Mouse (Mus musculus) heart, adult 2 months (tissue): Measurements from ENCODE around the gene Cenpm. TPM values are rescaled to one million over a fixed set of nuclear protein-coding genes. Genes with fewer than 3 reads are reported as not detected.

Experiments used
- DNase-seq, 2 experiments: peaks; one replicate each; pipeline ENCODE4 v3.0.0; 2021
- H3K27ac ChIP-seq: fragments of 200-600 bp; 2 replicates; pipeline ENCODE4 v1.8.1; 2022
- H3K27me3 ChIP-seq: fragments of 200-500 bp; 2 replicates; pipeline ENCODE4 v1.6.1; 2012; ENCODE audit warnings: mild to moderate bottlenecking, low read length, inconsistent platforms, mixed read lengths; ENCODE audit not compliant: control insufficient read depth, insufficient read depth
- H3K36me3 ChIP-seq: fragments of 200-500 bp; 2 replicates; pipeline ENCODE4 v1.6.1; 2012; ENCODE audit warnings: low read length, inconsistent platforms; ENCODE audit not compliant: control insufficient read depth, insufficient read depth
- H3K4me1 ChIP-seq: fragments of 200-500 bp; 2 replicates; pipeline ENCODE4 v1.6.1; 2011; ENCODE audit warnings: low read length; ENCODE audit not compliant: control insufficient read depth, insufficient read depth
- H3K4me3 ChIP-seq: fragments of 200-600 bp; 2 replicates; pipeline ENCODE4 v1.8.1; 2022
- H3K79me2 ChIP-seq: fragments of 200-500 bp; replicated peaks from 2 replicates; pipeline ENCODE4 v1.6.1; 2012; ENCODE audit warnings: mild to moderate bottlenecking, inconsistent platforms, low read length, moderate library complexity, mixed read lengths; ENCODE audit not compliant: control insufficient read depth, insufficient read depth
- H3K9ac ChIP-seq: fragments of 200-500 bp; 2 replicates; pipeline ENCODE4 v1.6.1; 2012; ENCODE audit warnings: low read depth, mild to moderate bottlenecking, control low read depth, inconsistent platforms, low read length, mixed read lengths
- CTCF ChIP-seq: fragments of 200-600 bp; IDR thresholded peaks from 2 replicates; pipeline ENCODE4 v1.8.1; 2022; ENCODE audit warnings: antibody characterized with exemption, mild to moderate bottlenecking, moderate library complexity
- EP300 ChIP-seq: fragments of 200-500 bp; IDR thresholded peaks from 2 replicates; pipeline ENCODE4 v1.6.1; 2011; ENCODE audit warnings: low read depth, low read length, control low read depth; ENCODE audit not compliant: insufficient read depth
- POLR2A ChIP-seq: fragments of 200-500 bp; IDR thresholded peaks from 2 replicates; pipeline ENCODE4 v1.6.1; 2011; ENCODE audit warnings: mild to moderate bottlenecking, low read depth, low read length, control low read depth; ENCODE audit not compliant: insufficient read depth
- WGBS: fragments of 180-500 bp; shearing (Covaris S2); methylation state at CpG from one replicate; pipeline ENCODE4 v1.1.7; 2018; 5-methylcytosine and 5-hydroxymethylcytosine counted together
- intact Hi-C: fragments of 180-260 bp; cut with DNase I; formaldehyde crosslinking; loops from one replicate; pipeline ENCODE4 v1.15.1; 2025
- polyA plus RNA-seq: library from polyadenylated mRNA; depleted of rRNA; stranded (reverse); fragments of >200 nt; gene quantifications from 2 replicates; pipeline ENCODE4 v1.2.3, GENCODE M21; 2012
- total RNA-seq, 2 experiments: library from RNA; stranded (reverse); gene quantifications; 2 replicates each; pipeline ENCODE4 v1.2.3; 2021

The Cenpm gene
- total and polyA plus RNA-seq, 3 experiments, result 0.39 to 1.7 (median 0.42) TPM

GRCm38 (mm10) chr15:82206365-82207104 is 38.0 kb downstream of the Cenpm start:
- DNase-seq, result peak; percentile 85 to 86
- no peaks in the 10 kb centered on the region for H3K79me2 ChIP-seq
- H3K36me3 ChIP-seq, result no peaks in the 10 kb centered on the region
- no peaks in the 10 kb centered on the region; the same call in 1 of the 2 replicates for H3K27me3 ChIP-seq
- TF ChIP-seq CTCF (no peak), EP300 (0 out of 2 replicates have a peak, but pooled peaks have one; percentile 18)
- no peak overlapping the region for H3K4me3 ChIP-seq
- no peak overlapping the region for H3K9ac ChIP-seq
- intact Hi-C loops, result no loop called here
- H3K27ac ChIP-seq, result no peak overlapping the region
- peaks cover 7% of the 10 kb centered on the region for H3K4me1 ChIP-seq
- WGBS, result 30% methylated on average over 9 of the region's 9 CpGs

DNA sequence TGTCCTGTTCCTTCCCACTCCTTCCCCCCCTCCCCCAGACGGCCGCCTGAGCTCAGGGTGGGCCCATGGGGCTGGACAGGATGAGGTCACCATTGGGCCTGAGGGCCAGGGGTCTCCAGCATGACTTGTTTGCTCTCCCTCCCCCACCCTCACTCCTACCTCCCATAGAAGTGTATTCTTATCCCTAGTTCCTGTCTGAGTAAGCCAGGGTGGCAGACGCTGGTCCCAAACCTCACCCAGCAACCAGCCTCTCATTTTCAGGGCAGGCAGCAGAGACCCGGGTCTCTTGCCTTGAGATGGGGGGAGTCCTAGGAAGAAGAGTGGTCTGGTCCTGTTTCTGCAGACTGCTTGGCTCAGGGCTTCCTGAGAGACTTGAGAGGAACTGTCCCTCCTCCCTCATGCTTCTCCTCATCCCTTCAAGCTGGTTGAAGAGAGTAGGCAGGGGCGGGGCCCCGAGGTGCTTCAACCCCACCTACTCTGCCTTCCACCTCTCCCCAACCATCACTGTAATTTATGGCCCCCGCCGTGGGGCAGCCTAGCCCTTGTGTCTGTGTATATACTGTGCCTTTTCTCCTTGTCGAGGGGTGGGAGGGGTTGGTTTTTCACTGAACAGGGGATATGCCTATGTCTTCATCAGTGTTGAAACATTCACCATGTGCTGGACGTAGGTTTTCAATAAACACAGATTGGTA is 39.7 kb downstream of the Cenpm start:
- Histone ChIP-seq H3K27ac (no peak overlapping the region), H3K36me3 (no peaks in the 10 kb centered on the region), H3K4me3 (no peak overlapping the region), H3K27me3 (no peaks in the 10 kb centered on the region; the same call in 1 of the 2 replicates), H3K4me1 (peaks cover 7% of the 10 kb centered on the region), H3K9ac (no peak overlapping the region), H3K79me2 (no peaks in the 10 kb centered on the region)
- no peak for DNase-seq
- WGBS, result 71% methylated on average over 10 of the region's 10 CpGs
- no peak for TF ChIP-seq POLR2A
- TF ChIP-seq CTCF, result no peak
- no peak for TF ChIP-seq EP300
- intact Hi-C loops, result no loop called here

GRCm38 (mm10) chr15:82203611-82204351 is 40.8 kb downstream of the Cenpm start:
- H3K27ac ChIP-seq, result no peak overlapping the region
- TF ChIP-seq EP300, result no peak
- no peak for TF ChIP-seq CTCF
- no peak overlapping the region for H3K9ac ChIP-seq
- no peaks in the 10 kb centered on the region for H3K79me2 ChIP-seq
- DNase-seq, result no peak
- intact Hi-C loops, result no loop called here
- H3K4me1 ChIP-seq, result peaks cover 7% of the 10 kb centered on the region
- 83% methylated on average over 20 of the region's 20 CpGs for WGBS
- no peaks in the 10 kb centered on the region for H3K36me3 ChIP-seq
- H3K27me3 ChIP-seq, result no peaks in the 10 kb centered on the region
- H3K4me3 ChIP-seq, result no peak overlapping the region

- no peak for DNase-seq
- 97% methylated on average over 10 of the region's 10 CpGs for WGBS
- TF ChIP-seq POLR2A (no peak), CTCF (no peak), EP300 (no peak)
- H3K9ac ChIP-seq, result no peak overlapping the region
- no peak overlapping the region for H3K4me3 ChIP-seq
- intact Hi-C loops, result no loop called here
- peaks cover 7% of the 10 kb centered on the region for H3K4me1 ChIP-seq
- no peaks in the 10 kb centered on the region for H3K79me2 ChIP-seq
- no peaks in the 10 kb centered on the region for H3K27me3 ChIP-seq
- H3K27ac ChIP-seq, result no peak overlapping the region
- H3K36me3 ChIP-seq, result no peaks in the 10 kb centered on the region
These were observed 41.5 kb downstream of the Cenpm start for GRCm38 (mm10) chr15:82203090-82203489.

GRCm38 (mm10) chr15:82202086-82202485 is 42.5 kb downstream of the Cenpm start:
- 90% methylated on average over 6 of the region's 6 CpGs for WGBS
- peaks cover 7% of the 10 kb centered on the region for H3K4me1 ChIP-seq
- TF ChIP-seq EP300 (no peak), POLR2A (no peak), CTCF (no peak)
- no peaks in the 10 kb centered on the region for H3K27me3 ChIP-seq
- DNase-seq, result no peak
- H3K4me3 ChIP-seq, result no peak overlapping the region
- intact Hi-C loops, result no loop called here
- no peaks in the 10 kb centered on the region for H3K36me3 ChIP-seq
- H3K9ac ChIP-seq, result no peak overlapping the region
- H3K27ac ChIP-seq, result no peak overlapping the region
- no peaks in the 10 kb centered on the region for H3K79me2 ChIP-seq
